Mouse (Mus musculus) mesoderm, embryonic 11.5 days (tissue): ENCODE measurements at regions not wholly inside any gene's neighbourhood (a gene's known extent, or its start where the extent isn't known, plus 50 kb on each side); places are given as distances from the start of the nearest gene placed in this dataset.

ENCODE experiments used
- DNase-seq: peaks from one replicate; pipeline ENCODE4 v3.0.0-alpha.2; 2012; ENCODE audit warnings: low read depth, low spot score

DNA sequence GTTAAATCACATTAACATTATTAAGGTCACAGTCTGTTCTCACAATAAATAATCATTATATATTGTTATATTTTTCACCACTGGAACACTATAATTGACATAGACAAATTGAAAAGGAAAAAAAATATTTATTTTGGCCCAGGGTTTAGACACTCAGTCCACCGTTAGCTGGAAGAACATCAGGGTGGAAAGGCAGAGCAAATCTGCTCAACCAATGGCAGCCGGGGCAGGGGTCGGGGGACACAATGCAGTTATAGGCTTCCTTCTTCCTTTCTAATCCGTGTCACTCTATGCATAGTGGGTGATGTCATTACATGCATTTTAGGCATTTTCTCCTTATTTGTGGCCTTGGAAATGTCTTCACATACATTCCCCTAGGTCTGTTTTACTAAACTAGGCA, 552.8 kb upstream of the Tenm3 start:
- DNase-seq = no peak

DNA sequence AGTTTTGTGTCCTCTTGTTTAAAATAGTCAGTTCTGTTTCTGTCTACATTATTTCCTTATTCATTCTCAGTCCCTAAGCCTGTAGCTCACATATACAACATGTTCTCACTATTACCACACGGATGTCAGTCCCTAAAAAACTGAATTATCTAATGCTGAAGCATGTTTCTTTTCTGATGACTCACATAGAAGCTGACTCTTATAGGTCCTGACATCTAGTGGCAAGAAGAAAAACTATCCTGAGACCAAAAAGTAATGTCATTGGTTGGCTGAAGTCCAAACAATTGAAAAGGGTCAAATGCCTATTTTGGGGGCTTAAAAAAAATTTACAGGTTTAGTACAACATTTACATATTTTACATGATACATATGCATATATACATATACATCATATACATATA, 551.3 kb upstream of the Tenm3 start:
- no peak for DNase-seq

DNA sequence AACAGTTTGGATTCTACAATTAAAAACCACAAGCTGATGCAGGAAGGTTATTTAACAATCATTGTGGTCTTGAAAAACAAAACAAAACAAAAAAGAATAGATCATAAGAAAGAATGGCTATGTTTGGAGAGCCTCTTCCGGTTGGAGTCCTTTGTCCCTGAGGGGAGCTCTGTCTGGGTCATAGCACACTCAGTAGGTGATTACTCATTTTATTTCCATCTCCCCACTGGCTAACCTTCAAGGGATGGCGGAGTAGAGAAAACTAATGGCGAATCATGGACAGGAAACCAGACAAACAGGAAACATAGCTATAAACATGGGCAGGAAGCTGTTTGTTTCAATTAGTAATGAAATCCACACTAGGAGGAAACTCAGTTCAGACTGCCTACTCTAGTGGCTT, 545.8 kb upstream of the Tenm3 start:
- no peak for DNase-seq

DNA sequence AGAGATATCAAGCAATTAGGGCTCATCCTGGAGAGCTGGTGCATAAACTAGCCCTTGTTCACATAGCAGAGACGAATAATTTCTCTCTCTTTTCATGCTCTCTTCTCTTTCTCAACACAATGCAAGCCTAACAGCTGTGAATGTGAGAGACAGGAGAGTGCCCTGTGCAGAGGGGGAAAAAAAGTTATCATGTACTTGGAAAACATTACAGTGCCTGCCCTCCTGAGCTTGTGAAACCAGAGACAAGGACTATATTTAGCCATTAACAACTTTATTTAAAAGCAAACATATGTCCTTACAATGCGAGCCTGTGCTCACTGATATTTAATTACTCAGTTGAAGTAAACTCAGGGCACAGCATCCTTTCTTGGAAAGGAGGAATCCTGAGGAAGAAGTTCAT, 543.8 kb upstream of the Tenm3 start:
- DNase-seq = no peak

DNA sequence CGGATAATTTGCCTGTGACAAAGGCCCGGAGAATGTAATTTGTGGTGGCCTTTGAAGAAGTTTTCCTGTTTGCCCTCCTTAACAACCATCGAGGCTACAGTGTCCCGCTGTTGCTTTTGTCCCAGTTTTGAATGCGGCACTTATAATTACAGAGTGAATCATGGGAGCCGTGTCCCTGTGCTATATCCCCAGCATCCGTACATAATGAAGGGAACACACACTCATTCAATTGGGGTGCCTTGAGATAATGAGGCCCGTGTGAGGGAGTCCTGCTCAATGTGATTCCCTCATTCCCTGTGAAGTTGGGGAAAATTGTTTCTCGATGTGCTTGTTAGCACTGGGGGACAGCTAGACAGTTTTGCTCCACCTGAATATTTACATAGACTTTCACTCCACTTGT, 528.9 kb upstream of the Tenm3 start:
- DNase-seq = no peak

DNA sequence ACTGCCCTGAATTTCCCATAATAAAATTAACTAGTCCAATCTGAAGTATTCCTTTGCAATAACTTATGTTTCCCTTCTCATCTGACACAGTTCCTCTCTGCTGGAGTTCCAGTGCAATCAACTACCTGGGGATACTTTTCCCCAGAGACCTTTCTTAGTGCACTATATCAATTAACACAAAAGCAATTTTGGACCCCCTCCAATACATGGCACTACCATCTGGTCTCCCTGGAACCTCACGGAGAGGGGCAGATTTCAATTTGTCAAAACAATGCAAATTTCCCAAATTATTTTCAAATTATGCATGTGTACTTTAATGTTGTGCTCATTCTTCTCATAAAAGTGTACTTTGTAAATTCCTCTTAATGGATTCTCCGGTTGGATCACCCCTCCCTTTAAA, 518.9 kb upstream of the Tenm3 start:
- no peak for DNase-seq

DNA sequence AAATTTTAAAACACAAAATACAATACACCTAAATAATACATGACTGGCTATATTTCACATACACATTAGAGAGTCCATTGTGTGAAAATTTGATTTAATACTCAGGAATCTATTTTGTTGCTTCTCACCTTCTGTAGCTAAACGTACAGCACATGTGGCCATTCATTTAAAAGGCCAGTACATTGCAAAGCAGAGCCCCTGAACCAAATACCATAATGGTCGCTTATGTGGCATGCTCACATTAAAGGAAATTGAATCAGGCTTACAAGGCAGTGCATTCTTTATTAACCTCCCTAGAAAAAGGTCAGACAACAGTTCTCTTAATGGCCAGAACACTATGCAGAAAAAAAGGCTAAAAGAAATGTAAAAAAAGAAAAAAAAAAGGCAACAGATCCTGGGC, 517.7 kb upstream of the Tenm3 start:
- DNase-seq = no peak

DNA sequence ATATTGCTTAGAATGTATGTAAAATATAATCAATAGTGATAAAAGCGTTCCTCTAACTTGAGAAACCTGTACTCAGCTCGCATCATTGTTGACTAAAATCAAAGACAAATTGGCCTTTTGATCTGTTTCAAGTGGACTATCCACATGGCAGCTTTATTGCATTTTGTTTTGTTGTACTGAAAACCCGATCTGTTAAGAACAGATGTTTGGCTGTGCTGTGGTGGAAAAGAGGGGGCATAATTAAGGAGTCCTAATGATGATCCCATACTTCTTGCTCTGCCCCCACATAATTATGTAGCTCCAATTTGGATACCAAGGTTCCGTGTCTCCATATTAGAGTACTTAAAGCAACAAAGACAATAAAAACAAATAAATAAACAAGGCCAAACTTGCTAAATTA, 516.4 kb upstream of the Tenm3 start:
- DNase-seq = no peak

DNA sequence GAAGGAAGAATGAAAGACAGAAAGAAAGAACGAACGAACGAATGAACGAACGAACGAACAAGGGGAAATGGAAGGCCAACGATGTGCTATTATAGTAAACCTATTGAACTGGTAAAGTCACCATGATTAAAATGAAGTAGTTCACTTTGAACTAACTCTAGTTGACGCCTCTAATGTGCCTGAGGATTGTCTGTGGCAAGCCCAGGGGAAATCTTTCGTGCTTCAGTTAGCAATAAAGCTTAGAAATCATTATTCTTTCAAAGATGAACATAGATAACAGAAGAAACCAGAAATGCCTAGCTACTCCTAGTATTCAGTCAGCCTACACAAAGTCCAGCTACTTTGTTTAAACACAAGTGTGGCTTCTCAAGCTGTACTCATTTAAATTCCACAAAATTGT, 515.9 kb upstream of the Tenm3 start:
- DNase-seq = no peak

DNA sequence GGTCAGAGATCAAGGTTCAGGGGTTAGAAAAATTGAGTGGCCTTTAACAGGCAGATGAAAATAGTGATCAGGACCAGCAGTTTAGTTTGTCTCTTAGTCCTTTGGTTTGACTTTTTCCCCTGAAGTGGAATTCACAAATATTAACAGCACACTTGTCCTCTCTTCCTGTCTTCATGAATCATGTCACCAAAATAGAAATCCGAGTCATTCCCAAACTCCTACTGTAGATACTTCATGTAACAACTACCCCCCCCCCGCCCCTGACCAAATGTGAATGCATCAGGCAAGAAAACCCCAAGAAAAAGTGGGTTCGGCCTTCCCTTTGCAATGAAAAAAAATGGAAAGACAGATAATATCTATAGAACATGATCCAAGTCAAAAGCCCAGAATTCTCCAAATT, 504.9 kb upstream of the Tenm3 start:
- no peak for DNase-seq

DNA sequence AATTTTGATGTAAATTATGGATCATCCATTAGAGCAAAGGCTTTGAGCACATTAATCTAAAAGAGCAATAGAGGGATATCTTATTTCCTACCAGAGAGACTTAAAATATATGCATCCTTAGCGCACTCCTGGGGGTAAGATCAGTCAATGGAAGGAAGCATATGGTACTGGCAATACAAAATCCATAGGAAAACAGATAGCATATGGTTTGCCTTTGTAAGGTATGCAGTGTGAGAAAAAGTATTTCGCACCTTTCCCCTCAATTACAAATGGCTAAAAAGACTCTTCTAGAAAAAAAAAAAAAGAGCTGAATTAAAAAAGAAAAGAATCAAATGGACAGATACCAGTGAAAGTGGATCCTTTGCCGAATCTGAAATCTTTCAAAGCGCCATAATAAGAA, 495.0 kb upstream of the Tenm3 start:
- no peak for DNase-seq

DNA sequence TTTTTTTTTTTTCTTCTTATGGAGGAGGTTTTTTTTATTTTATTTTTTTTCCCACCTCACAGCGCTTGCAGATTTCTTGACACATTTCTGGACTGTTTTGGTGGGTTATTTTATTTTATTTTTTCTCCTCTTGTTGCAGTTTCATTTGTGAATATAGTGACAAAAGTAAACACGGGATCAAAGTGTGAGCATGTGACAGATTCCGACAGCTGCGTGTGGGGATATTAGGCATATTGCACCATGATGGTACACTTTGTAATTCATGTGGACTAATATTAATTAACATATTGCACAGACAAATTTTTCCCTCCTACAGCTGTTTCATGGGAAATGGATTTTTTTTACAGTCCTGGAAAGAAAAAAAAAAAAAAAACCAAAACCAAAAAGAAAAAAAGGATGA, 483.2 kb upstream of the Tenm3 start:
- DNase-seq = no peak

DNA sequence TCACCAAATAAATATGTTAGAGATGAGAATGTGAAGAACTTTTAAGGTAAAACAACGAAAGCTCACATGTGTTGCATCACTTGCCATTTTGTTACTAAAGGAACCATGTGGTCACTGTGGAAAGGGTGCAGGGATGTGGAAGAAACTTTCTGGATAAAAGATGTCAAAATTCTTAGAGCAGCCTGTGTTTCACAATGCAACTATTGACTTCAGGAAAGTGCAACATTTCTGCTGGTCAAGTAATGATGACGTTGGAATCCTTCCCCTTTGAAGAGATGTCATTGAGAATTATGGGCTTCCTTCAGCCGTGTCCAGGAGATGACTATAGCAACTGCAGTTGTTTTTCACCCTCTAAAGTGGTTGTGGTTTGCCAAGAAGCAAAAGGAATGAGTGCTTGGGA, 477.7 kb upstream of the Tenm3 start:
- no peak for DNase-seq

DNA sequence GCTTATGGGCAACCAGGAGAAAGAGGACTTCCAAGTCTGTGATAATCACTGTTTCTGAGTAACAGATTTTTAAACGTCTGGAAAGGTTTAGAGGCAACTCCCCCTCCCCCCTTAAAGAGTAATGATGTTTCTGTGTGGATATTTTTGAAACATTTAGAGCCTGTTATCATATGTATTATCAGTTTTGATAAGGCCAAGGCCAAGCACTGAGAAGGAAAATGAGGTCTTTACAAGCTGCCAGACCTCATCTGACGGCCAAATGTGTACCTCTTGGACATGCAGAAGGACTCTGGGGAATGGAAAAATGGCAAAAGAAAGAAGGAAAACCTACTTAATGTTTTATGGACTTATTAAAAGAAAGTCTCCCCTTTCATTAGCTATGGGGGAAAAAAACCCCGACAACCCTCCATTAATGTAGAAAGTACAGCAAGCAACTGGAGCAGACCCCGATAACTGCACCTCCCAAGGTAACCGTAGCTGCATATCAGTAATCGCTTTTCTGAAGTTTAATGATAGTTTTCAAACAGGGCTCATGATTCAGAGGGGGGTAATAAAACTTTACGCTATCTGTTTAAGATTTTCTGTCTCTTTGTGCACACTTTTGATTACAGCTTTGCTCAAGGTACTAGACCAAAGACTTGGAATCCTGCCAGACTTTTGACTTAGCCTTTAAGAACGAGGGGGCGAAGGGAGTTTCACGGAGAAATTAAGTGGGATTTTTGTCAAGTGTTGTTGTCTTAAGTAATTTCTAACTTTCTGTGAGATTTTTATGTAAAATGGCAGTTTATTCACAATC, 469.9 kb upstream of the Tenm3 start:
- DNase-seq = no peak

DNA sequence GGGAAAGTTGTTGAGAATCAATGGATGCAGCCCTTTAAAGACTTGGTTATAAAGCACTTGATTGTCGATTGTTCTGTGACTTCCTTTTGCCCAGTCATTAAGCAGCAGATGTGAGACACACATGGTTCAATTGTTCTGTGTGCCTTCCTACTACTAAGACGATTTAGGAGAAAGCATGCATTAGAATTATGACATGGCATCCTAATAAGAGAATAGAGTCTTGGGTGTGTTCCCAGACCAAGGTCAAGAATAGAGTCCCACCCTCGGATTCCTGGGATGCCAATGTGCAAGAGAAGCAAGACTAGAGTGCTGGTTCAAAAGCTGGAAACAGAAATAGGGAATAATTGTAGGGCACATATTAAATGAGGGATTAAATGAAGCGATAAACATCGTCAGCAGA, 469.1 kb upstream of the Tenm3 start:
- peak; percentile 18 for DNase-seq

DNA sequence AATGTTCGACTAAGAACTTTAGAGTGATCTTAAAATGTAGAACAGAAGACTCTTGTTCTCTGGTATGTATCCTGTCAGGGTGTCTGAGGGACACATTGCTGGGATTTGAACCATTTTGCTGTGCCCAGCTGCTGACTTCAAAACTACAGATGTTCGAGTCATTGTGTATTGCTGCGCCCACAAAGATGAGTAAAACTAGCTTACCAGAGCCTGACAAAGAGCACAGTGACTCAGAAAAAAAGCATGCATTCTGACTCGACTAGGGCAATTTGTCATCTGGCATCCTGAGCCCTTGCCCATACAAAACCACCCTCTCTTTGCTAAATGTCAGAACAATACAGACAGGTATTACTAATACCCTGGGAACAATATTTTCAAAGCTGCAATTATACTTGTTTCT, 438.6 kb upstream of the Tenm3 start:
- no peak for DNase-seq

DNA sequence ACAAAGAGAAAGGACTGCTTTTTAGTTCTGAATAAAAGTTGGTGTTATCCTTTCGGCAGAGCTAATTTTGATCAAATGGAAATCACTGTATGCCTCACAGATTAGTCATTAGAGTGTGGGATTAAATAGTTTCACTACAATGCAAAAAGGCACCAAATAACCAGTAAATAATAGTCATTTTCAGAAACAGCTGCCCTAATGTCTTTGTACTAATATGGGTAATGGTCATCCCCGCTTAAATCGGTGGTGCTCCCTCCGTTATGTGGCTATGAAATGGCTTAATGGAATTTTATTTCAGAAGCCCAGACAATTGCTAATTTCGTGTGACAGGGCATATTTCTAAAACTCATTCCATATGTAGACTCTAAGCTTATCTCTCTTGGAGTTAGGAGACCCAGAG, 437.5 kb upstream of the Tenm3 start:
- no peak for DNase-seq

DNA sequence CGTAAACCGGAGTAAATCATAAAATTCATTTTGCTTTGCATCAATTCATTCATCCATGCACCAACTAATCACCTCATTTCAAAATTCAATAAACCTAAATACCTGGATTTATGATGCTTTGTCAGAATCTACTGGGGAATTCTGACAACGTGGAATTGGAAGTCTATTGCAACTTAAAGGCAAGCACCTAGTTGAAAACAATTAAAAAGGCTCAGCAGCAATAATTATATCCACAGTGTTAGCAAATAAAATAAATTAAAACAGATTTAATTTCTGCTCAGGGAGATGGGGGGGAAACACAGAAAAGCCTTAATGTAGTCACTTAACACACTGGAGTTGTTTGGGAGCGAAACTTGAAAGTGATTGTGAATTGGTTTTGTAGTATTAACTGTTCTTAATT, 430.3 kb upstream of the Tenm3 start:
- DNase-seq = no peak

DNA sequence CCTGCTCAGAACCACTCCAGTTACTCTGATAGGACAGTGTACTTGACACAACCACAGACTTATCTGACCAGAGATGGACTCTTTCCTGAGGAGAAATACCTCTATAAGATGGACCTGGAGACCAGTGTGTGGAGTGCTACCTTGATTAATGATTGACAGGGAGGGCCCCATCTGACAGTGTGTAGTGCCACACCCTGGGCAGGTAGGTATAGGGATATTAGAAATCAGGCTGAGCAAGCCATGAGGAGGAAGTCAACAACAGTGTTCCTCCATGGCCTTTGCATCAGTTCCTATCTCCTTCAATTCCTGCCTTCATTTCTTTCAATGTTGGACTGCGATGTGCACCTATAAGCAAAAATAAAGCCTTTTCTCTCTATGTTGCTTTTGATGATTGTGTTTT, 429.4 kb upstream of the Tenm3 start:
- DNase-seq = no peak

DNA sequence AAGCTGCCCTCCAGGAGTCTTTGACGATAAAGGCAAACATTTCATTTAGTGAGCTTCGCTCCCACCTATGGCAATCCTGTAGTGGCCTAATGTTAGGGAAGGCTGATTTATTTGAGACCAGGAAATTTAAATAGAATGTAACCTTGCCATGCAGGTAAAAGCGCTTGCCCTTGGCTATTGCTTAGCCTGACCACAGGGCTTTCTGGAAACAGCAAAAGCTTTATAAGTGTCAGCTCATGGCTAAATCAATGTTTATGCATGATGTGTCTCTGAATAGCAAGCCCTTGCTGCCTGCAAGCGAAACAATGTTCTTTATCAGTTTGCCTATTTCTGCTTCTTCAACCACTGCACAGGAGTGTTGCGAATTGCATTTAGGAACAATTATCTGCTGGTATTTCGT, 419.7 kb upstream of the Tenm3 start:
- no peak for DNase-seq

DNA sequence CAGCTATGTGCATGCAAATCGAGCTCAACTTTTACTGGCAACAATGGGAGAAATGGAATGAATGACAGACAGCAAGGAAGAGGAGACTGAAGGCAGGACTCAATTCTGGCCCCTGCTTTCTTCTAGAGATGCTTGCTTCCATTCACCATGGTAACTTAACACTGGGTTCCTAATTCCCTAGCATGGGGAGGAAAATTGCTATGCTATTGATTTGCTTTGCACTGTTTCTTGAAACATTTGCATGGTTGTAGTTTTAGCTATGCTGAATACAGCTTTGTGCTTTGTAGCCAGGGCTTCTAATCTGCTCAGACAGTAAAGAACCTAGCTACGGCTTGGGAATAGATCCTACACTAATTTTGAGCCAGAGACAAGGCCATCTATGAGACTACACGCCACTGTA, 419.0 kb upstream of the Tenm3 start:
- DNase-seq = no peak

DNA sequence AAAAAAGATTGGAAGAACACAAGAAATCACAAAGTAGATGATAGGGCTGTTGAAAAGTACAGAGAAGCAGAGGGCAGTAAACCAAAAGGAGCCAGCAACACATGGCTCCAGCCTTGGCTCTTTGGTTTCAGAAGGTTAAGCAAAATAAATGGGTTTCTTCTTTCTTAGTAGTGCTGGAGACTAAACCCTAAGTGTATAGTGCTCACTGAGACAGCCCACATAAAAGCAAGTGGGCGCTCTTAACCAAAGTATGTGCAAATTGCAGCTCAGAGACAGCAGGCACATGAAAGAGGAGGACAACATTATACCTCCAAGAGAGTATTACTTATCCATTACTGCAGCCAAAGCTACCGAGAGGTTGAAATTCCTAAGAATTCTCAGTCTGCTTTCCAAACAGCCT, 412.2 kb upstream of the Tenm3 start:
- no peak for DNase-seq

DNA sequence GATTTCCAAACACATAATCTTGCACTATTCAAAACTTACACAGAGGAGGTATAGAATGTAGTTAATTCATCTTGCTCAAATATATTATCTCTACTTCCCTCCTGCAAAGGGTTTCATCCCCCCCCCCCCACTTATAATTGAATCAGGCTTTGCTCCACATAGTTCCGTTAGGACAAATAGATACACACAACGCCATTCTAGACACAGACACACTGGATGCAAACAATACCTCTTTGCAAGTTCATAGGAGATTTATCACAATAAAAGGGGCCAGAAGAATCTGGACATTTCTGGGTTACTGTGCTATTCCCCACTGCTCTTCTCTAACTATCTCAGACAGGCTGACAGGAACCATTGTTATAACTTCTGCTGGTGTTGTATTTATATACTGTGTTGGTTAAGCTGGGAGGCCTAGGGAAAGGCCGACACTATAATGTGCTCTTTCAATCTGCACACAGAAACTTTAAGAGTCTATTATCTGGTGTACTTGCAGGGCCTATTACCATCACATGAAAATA, 410.6 kb upstream of the Tenm3 start:
- DNase-seq = no peak

DNA sequence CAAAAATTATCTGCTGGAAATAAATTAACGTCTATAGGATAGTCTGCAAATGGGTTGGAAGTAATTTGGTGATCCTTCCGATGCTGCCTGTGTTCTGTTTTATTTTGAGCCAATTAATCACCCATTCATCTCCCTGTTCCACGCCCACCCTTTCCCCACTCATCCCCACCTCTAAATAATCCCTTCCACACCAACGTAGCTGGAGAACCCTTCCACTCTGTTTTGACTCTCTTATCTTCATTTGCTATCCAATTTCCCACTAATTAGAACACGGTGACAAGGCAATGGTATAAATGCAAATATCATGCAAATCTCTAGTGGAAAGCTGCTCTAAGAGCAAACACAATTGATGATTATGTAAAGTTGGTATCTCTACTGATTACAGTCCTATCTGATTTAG, 399.3 kb upstream of the Tenm3 start:
- no peak for DNase-seq
